Mouse (Mus musculus): Measurements from ENCODE around the gene Nsmce4a. TPM values are rescaled to one million over a fixed set of nuclear protein-coding genes. Genes with fewer than 3 reads are reported as not detected.

Gene Nsmce4a
- total RNA-seq, 2 experiments from 2014 or later = 96.3 to 100 TPM

Other genes starting within 250 kb of the Nsmce4a start
- gene Ate1, start 52.7 kb downstream of the Nsmce4a start, total RNA-seq (2021) = 10 to 100 TPM; 42.7 to 44.9 TPM
- gene Tacc2, start 4.3 kb upstream of the Nsmce4a start, total RNA-seq (2021) = 10 to 100 TPM; 50.8 to 55.8 TPM
- gene Btbd16, start 201.0 kb upstream of the Nsmce4a start, total RNA-seq (2021) = under 1 TPM; 0.11 to 0.36 TPM